Mouse (Mus musculus): Measurements from ENCODE around the gene St6gal1.

The St6gal1 gene

DNA sequence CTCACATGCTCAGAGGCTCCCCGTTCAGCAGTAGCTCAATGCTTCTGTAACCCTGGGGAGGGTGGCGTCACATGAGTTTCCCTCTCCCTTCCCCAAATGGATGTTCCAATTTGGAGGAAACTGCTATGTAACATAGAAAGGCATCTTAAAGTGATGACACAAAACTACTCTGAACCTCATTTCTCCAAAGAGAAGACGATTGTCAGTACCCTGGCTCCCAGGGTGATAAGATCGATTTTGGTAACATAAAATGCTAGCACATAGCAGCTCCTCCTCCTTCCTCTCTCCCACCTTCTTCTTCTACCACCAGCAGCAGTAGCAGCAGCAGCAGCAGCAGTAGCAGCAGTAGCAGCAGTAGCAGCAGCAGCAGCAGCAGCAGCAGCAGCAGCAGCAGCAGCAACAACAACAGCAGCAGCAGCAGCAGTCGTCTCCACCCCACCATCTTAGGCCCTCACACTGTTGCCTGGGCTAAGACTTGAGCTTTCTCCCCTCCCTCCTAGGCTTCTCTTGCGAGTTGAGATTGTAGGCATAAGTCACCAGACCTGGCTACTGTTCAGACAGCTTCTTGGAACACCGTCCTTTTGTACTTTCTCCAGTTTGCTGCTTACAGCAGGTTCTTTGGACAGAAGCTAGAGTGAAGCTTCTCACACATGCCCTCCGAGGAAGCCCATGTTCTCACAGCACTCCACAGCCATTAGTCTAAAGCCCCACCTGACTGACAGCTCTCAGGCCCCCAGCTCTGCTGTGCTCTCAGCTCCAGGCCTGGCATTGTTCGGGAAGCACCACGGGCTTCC, 81.5 kb downstream of the St6gal1 start:
- DNase-seq: no peak

DNA sequence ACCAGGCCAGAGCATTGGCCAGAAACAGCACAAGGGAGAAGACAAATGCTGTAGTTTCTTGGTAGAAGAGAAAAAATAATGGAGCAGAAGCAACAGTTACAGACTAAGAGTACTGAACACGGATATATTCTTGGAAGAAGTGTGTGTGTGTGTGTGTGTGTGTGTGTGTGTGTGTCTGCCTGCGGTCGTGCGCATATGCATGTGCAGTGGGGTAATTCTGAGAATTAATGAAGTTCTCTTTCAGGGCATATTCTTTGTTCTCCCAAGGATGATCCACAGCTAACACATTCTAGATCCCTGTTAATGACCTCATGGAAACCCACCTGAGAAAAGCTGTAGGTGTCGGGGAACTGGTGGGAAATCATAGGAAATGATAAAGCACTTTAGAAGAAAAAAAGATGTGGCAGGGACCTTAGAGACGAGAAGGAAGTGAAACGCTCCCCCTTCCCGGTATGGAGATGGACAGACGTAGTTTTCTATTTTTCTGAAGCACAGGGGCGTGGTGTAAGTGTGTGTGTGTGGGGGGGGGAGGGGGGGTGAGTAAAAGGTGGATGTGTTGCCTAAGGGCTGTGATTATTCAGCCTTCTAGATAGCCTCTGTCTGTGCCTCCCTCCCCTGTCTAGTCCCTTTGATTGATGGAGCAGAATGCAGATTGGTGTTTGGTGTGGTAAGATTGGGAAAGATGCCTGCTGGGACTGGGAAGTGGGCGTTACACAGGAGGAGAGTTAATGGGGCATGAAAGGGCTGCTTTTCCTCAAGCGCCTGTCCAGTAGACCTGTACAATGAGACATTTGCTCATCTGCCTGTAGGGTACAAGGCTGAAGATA, 82.8 kb downstream of the St6gal1 start:
- no peak for DNase-seq

DNA sequence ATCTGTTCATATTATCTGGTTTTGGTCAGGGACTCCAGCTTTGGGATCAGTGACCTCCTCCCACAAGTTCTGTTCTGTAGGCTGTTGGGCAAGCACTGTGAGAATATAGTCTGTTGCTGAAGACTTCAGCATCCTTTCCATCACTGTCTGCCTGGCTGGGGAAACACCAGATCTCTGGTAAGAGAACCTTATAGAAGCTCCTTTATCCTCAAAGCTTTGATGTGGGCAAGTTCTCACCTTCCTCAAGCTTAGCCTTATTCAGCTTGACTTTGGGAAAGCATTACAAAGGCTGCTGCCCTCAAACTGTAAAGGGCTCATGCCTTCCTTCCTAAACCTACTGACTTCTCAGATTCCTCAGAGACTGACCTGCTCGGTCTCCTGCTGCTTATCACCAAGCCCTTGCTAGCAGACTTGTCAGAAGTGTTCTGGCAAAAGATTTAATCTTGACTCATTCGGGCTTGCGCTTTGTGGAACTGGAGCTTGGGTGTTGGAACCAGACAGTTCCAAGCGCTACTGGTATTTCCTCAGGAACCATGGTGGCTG, 83.5 kb downstream of the St6gal1 start:
- no peak for DNase-seq

DNA sequence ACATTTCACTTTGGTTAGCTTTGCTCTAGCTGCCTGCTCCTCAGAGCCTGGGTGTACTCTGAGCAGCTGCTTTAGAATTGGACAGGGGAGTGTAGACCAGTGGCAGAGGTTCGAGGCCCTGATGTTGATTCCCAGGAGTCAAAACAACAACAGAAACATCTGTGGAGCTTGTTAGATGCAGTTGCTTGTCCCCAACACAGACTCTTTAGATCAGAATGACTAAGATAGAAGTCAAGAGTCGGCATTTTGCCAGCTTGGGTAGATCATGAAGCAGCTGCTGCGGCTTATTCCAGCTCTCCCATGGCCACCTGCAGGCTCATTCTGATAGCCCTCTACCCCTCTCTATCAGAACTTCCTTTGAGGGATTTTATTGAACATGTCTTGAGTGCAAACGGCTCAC, 84.5 kb downstream of the St6gal1 start:
- no peak for DNase-seq

DNA sequence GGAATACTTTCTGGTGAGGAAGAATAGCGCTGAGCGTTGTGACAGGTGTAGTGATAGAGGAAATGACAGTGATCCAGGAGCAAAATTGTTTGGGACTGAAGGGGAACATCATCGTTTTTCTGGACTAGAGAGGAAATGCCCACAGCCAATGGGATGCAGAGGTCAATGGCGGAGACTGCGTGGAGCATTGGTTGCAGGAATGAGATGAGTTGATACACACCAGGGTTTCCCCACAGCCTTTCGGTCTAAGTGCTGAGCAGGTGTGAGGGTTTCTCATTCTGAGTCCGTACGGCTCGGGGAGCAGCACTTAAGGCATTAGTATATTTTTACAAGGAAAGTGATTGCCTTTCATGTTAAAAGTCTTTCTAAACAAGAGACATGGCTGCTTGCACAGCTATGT, 88.1 kb downstream of the St6gal1 start:
- DNase-seq: no peak

DNA sequence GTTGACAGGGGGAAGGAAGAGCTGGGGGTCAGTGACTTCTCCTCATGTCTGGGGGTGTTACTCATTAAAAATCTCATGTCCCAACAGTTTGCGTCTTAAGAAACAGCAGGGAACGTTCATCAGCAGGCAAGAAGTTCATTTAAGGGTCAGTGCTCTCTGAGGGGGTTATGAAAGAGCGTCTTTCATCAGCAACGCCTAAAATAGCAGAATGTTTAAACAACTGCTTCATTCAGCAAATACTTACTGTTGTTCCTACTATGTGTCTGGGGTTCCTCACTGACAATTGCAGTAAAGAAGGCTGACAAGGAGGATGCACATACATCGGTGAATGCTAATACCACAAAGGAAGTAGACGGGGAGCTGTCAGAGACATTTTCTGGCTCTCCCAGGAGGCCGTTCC, 90.2 kb downstream of the St6gal1 start:
- no peak for DNase-seq

DNA sequence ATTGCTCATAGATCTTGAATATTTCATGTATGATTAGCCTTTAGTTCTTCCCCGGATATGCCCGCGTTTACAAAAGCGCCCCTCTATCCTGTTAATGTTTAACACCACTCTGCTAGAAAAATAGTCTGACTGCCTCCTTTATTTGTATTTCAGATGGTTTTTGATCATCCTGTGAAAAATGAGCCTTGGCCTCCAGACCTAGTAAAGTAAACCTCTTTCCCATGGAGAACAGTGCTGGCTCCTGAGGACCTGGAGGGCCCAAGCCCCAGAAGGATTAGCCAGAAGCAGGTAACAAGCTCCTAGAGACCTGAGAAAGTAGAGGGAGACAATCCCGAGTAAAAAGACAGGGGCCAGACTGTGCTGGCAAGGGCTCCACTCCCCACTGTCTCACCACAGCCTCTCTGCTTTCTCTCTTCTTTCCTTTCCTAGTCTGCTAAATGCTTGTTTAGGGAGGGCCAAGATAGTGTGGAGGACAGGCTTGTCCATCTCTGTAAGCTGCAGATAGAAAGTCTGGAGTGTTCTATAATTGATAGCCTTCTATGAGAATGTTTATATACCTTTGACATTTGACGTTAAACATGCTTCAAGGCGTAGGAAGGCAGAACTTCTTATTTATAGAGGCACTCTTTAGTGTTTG, 93.0 kb downstream of the St6gal1 start:
- no peak for DNase-seq

DNA sequence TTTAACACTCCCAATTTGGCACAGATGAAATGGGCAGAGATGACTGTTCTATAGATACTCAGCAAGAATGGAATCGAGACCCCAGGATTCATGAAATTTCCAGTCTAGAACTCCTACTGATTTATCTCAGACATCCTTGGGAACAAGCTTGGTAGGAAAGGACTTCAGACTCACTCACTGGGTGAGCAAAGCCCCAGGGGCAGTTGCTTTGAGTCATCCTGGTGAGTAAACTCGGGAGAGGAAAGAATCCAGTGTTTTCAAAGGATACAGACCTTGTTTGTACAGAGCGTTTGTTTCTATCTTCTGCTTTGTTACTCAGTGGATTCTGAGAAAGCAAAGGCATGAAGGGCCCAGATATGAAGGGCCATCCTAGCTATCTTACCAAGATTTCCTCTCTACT, 95.5 kb downstream of the St6gal1 start:
- DNase-seq: no peak

DNA sequence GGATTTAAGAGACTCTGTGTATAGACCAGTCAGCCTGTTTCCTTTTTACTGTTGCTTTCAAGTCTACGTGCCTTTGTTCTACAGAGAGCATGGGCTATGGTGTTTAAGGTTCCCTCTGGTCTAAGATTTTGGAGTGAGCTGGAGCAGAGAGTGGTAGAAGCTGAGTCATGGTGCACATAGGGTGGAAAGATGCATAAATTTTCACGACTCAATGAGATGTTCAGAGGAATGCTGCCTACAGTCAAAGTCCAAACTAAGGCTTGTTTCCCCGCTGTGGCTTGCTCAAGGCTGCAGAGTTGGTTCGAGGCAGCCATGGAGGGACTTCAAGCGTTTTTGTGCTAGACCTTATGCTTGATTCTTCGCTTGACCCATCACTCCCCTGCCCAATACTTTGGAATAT, 96.0 kb downstream of the St6gal1 start:
- DNase-seq: no peak

DNA sequence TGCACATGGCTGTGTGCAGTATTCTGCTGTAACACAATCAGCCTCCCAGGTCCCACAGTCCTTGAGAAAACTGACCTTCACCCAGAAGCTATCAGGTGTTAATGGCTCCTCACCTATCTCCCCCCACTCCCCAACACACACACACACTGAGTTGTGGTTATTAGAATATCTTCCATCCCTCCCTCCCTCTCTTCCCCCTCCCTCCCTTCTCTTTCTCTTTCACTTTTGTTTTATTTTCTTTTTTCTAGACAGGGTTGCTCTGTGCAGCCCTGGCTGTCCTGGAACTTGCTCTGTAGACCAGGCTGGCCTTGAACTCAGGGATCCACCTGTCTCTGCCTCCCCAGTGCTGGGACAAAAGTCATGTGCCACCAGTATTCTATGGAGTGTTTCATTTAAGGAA, 97.9 kb downstream of the St6gal1 start:
- DNase-seq: no peak

DNA sequence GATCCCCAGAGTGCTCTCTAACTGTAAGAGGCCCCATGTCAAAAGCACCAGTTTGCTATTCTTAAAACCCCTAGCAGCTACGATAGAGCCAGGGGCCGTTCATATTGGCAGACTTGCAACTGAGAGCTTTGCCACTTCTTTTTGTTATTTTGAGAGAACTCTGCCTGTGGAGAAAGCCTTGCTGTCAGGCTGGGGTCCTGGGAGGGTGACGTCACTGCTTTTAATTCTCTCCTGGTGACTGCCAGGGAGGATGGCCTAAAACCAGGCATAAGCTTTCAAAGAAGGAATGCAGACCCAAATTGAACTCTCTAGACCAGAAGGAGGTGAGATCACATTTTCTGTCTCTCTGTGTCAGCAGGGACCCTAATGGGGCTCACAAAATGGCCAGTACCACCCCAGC, 99.4 kb downstream of the St6gal1 start:
- no peak for DNase-seq

DNA sequence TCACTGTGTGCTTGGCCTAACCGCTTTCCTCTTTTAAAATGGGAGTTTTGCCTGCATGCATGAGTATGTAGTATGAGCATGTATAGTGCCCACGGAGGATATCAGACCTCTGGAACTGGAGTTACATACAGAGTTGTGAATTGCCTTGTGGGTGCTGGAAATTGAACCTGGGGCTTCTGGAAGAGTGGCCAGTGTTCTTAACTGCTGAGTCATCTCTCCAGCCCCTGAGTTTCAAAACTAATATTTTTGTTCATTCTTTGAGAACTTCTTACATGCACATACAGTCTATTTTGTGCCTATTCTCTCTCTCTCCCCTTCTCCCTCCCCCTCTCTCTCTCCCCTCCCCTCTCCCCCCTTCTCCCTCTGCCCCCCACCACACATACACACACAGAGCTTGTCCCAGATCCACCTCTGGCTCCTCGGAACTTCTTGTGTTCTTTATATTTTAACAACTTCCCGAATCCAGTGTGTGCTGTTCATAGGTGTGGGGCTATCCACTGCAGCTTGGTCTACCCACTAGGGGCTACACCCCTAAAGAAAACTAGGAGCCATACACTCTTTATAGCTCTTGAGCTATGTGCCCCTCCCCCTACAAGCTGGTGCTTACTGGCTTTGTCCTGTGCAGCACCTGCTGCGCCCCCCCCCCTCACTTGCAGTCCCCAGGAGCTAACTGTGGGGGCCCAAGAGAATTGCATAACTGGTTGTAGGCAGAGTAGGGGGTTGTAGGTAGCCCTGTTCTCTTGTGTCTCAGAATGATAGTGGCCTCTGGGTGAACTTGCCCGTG, 100.5 kb downstream of the St6gal1 start:
- no peak for DNase-seq

DNA sequence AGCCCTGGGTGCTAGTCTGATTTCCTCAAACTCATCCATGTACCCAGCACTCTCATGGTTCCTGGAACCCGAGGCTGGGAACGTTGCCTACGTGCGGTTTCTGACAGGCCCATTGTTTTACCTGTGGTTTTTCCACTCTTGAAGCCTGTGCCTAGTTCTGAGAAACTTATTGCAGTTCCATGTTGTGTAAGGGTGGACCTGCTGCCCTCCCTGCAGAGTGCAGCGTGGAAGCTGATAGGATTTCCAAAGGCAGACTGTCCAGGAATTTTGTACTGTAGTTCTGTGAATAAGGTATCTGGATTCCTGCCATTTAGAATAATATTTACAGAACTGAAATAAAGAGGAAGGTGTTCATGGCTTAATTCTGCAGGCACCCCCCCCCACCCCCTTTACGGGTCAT, 102.1 kb downstream of the St6gal1 start:
- no peak for DNase-seq

DNA sequence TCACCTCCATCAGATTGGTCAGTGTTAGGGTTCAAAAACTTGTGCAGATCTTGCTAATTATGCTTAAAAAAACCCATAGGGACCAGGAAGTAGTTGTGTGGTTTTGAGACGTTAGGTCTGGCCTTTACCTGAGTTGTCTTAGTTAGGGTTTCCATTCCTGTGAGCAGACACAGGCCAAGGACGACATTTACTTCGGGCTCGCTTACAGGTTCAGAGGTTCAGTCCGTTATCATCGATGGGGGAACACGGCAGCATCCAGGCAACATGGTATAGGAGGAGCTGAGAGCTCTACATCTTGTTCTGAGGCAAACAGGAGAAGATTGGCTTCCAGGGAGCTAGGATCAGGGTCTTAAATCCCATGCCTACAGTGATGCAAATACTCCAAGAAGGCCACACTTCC, 102.7 kb downstream of the St6gal1 start:
- no peak for DNase-seq

DNA sequence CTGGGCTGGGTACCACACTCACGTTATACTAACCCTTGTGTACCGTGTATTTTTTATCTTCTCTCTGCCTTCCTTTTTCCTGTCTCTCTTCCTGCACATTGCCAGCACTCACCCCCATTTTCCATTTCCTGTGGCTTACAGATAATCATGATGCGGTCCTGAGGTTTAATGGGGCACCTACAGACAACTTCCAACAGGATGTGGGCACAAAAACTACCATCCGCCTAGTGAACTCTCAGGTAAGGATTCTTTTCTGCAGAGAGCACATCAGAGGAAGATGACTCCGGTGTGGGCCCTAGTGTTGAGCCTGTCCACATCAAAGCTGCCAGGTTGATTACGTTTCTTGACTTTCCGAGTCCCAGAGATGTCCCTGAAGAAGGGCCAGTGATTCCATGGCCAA, 103.7 kb downstream of the St6gal1 start:
- no peak for DNase-seq

DNA sequence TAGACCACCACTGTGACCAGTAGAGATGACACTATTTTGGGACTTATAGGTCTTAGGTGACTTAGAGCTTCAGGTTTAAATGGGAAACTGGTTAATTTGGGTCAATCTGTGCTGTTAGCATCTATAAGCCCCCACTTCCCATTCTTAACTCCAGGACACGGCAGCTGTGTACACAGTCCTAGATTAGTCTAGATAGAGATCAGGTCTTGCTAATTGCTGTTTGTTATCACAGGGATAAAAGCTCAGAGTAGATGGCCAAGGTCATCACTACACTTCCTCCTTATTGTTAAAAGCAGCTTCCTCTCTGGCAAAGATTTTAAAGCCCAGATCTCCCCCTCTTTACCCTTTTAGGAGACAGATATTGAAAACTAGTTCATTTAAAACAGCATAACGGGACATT, 107.6 kb downstream of the St6gal1 start:
- DNase-seq: no peak

DNA sequence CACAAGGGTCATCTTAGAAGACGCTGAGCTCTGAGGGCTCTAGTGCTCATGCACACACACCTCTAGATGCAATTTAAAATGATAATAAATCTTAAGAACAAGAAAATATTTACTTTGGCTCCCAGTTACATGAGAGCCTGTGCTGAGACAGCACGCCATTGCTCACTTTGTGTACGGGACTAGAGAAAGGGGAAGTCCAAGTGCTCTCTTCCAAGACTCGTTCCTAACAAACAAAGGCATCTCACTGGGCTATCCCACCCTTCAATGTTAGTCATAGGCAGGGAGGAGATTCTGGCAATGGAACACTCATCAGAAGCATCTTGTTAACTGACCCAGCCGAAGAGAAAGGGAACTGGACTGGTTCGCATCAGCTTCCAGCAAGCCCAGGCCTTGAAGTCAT, 108.1 kb downstream of the St6gal1 start:
- DNase-seq: no peak

DNA sequence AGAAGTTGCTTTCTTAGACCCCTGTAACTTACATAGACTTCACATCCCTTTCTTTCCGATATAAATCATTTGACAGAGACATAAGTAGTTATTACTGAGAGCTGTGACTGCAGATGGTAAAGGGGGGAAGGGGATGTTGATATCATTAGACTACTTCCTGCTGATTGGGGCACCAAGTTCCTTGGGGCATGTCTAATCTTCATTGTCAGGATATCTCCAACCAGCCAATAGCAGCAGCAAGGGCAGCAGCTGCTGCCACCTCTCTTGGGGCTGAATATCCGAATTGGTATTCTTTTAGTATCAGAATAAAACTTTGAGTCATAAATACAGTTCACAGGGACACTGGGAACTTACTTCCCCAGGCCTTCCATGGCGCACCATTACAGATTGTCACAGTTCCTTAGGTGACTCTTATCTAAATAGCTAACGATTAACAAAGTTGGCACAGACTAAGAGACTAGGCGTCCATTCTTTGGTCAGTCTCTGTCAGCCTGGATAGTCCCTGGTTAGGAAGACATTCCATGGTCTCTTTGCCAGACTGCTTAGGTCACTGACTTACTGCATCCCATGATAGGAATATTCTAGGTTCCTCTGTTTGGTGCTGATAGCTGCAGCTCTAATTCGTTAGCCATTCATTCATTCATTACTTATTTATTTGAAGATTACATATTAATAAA, 109.5 kb downstream of the St6gal1 start:
- DNase-seq: no peak

DNA sequence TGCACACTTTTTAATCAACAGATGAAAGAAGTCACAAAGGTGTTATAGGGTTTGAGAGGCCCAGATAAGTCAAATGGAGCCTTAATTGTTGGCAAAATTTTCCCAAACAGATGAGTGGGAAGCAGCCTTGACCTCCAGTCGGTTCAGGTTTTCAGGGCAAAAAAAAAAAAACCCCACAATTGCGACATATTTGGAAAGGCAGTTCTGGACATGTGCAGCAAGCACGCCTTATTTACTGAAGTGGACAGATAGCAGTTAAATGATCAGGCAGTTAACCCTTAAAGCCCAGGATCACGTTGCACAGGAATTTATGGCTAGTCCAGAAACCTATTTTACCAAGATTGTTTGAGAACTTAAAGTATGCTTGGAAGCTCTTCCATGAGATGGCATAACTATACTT, 112.8 kb downstream of the St6gal1 start:
- DNase-seq: no peak

DNA sequence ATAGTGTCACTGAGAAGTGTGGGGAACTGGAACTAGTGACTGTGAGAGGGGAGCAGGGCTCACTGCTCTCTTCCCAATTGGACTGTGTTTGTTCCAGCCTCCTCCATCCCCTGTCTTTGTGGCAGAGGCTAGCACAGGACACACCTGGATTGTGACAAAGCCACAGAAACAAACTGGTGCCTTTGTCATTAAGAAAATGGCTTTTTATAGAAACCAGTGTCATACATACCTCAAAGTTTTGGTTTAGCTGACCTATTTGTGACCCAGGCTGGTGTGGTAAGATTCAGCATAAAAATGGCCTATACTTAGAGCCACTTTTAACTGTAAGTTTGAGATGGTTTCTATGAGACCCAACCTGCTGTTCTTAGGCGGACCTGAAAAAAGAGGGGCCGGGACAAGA, 116.7 kb downstream of the St6gal1 start:
- no peak for DNase-seq

DNA sequence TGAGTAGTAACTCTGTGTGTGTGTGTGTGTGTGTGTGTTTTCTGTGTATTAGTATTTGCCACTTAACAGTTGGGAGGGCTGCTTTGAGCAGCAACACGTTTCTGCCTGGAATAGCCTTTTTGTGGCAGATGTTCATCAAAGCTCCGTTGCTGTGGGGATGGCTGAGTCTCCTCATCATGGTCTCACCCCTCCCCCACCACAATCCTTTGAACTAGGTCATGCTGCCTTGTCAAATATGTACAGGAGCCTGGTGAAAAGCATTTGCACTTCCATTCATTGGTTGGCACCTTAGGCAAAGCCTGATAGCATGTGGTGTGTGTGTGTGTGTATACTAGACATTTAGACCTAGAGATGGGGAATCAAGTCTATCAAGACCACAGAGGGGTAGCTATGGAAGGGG, 126.3 kb downstream of the St6gal1 start:
- DNase-seq: no peak

DNA sequence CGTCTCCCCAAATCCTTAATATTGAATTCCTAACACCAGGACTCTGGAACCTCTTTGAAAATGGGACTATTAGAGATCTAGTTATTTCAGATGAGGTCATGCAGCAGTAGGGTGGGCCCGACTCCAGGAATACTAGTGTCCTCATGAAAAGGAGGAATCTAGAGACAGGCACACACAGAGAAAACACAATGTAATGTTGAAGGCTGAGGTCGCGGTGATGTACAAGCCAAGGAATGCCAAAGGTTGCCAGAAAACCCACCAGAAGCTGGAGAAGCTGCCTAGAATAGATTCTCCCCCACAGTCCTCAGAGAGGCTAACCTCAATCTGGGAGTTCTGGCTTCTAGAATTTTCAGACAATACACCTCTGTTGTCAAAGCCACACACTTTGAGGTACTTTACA, 136.5 kb downstream of the St6gal1 start:
- no peak for DNase-seq
